Mouse (Mus musculus) A20 (cell line): Measurements from ENCODE around the gene 5730480H06Rik.

Experiments
- DNase-seq: peaks from one replicate; pipeline ENCODE4 v3.0.0-alpha.2; 2011; ENCODE audit warnings: low read depth, low spot score

Gene 5730480H06Rik

DNA sequence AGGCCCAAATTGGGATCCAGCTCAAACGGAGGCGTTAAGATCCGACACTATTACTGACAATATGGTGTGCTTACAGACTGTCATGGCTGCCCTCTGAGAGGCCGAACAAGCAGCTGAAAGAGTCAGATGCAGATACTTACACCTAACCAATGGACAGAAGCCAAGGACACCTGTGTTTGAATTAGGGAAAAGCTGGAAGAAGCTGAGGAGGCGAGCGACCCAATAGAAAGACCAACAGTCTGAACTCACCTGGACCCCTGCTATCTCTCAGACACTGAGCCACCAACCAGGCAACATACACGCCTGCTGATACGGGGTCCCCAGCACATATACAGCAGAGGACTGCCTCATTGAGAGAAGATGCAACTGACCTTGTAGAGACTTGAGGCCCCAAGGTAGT is at the start of gene 5730480H06Rik:
5730480H06Rik (plus strand) TSS at position 301 of the 400 bp plus-strand sequence.
- DNase-seq = no peak

GRCm38 (mm10) chr5:48301186-48301585 is 26.6 kb upstream of the 5730480H06Rik start:
- no peak for DNase-seq

DNA sequence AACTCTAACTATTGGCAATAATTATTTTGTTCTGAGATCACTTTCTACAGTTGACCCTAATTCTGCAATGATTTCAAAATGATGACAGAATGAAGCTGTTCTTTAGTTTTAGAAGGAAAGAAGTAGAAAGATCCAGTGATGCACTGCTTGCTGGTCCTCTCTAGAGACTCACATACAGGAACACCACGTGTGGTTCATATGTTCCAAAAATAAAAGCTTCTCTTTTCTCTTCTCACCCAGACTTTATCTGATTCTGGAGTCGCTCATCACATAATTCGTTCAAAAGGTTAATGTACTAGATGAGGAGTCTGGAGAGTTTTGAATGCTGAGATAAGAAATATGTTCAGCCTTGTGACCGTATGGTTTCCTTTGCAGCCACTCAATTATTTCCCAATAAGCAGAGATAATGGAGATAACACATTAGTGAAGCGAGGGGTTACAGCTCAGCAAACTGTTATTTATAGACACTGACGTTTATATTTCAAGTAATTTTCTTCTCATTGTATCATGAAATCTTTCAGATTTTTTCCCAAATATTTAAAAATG is 12.6 kb upstream of the 5730480H06Rik start:
- DNase-seq = no peak

- DNase-seq = no peak
These were observed 7.2 kb upstream of the 5730480H06Rik start for GRCm38 (mm10) chr5:48320597-48320996.

GRCm38 (mm10) chr5:48326221-48326620 is 1.5 kb upstream of the 5730480H06Rik start:
- no peak for DNase-seq

DNA sequence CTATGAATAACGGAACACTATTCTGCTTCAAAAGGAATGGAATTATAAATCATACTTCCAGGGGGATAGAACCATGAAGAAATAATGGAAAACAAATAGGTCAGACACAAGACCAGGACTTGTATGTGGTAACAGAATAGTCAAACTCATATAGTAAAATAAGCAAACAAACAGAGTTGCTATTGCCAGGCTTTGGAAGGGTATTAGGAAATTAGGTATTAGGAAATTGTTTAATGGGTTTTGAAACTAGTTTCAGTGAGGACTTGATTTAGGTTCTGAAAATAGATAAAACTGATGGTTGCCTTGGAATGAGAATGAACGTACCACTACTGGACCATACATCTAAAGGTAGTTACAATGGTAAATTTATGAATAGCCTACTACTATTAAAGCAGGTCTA is 2.0 kb downstream of the 5730480H06Rik start:
- DNase-seq = no peak

GRCm38 (mm10) chr5:48330817-48331216 is 3.1 kb downstream of the 5730480H06Rik start:
- no peak for DNase-seq

DNA sequence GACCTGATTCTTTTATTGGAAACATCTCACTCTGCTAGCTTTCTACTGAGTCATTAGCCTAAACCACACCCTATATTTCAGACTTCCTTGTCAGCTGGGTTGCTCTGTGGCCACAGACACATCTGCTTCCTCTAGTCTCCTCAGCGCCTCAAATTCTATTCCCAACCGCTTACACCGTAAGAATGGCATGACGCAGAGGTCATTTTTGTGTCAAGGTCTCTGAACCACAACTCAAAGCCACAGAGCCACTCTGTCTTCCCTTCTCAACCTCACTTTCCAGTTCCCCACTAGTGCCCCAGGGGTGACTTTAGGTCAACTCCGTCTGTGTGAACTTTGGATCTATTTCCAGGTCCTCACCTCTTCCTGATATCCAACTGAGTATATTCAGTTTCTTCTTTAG is 3.7 kb downstream of the 5730480H06Rik start:
- DNase-seq = no peak

GRCm38 (mm10) chr5:48333407-48333806 is 5.7 kb downstream of the 5730480H06Rik start:
- DNase-seq = no peak

- DNase-seq = no peak
These were observed 6.2 kb downstream of the 5730480H06Rik start for GRCm38 (mm10) chr5:48333884-48334513.

GRCm38 (mm10) chr5:48340808-48341433 is 13.2 kb downstream of the 5730480H06Rik start:
- no peak for DNase-seq

GRCm38 (mm10) chr5:48345095-48345982 is 17.6 kb downstream of the 5730480H06Rik start:
- peak; percentile 16 for DNase-seq

DNA sequence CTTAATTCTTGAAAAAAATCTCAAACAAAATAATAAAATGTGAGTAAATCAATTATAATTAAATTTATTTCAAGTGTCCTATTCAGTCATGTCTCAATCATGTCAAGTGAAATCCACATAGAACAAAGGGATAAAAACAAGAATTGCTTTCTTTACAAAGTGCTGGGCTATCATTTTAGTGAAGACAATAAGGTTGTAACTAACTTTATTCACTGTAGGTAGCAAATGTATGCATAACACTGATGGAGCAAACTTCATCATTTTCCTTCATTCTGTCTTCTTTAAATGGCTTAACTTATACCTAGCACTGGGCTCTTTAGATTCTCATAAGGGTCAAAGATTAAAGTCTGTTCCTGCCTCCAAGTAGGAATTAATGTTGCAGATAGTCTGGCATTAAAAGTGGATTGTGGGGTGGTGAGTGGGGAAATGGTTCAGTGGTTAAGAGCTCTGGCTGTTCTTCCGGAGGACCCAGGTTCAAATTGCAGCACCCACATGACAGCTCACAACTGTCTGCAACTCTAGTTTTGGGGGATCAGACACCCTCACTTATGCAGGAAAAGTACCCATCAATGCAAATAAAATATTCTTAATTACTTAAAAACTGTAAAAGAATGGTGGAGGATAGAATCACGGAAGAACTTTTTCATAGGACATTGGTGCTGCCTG is 18.4 kb downstream of the 5730480H06Rik start:
- DNase-seq = no peak

GRCm38 (mm10) chr5:48349309-48349708 is 21.6 kb downstream of the 5730480H06Rik start:
- peak; percentile 56 for DNase-seq

GRCm38 (mm10) chr5:48371890-48372766 is 44.4 kb downstream of the 5730480H06Rik start:
- DNase-seq = peak; percentile 94

DNA sequence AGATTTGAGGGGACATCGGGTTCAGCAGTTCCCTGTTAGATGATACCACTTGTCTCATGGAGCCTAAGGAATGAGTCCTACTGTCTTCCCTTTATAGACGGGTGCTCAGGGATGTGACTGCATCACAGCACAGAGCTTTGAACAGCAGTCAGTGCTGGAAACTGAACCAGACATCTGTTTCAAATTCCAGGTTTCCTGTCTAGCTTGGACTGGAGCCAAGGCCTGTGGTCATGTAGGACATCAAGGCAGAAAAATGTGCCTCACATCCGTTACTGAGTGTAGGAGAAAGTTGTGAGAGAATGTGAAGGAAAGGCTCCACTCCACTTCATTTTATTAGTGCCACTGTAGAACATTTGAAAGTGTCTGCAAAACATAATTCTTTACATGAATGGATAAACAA is 74.7 kb downstream of the 5730480H06Rik start:
- DNase-seq = no peak

GRCm38 (mm10) chr5:48408276-48408675 is 80.5 kb downstream of the 5730480H06Rik start:
- no peak for DNase-seq

DNA sequence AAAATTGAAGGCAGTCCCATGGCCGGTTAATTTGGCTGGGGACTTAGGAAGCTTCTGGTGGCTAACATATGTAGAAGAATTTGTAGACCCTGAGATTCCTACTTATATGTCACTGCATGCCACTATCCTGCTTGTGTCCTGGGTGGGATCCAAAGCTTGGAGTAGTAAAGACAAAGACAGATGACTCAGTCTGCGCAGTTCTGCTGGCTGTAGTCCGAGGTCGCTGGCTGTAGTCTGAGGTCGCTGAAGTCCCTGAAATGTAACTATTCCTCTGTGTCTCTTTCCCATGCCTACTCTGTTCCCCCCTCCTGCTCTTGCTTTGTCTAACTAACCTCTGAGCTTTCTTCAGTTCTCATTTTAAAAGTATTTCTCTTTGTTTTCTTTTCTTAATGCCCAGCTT is 82.6 kb downstream of the 5730480H06Rik start:
- DNase-seq = no peak

DNA sequence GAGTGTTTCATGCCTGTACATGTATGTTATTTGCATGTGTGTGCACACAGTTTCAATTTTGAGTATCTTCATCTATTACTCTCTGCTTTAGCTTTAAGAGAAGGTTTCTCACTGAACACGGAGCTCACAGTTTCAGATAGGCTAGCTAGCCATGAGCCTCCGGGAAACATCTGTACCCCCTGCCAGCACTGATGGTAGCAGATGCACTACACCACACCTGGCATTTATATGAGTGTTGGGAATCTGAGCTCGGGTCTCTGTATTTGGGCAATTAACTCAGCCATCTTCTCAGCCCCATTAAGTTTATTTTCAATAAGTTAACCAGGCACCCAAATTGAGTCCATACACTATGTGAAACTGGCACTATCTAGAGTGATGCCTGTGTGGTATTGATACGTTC is 83.7 kb downstream of the 5730480H06Rik start:
- no peak for DNase-seq

DNA sequence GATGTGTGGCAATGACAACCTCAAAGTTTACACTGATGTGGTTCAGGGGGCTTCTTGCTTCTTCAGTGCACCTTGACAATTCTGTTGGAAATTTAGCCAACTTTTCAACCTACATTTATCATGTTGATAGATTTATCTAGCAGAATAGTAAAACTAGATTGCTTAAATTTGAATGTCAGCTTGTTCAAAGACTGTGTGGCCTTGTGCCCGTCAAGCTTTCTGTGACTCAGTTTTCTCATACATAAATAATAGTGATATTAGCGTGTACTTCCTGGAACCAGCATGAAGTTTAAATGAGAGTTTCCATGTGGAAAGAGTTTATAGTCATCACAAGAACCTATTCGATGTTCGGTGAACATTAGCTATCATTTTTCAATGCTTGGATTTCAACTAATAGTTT is 84.5 kb downstream of the 5730480H06Rik start:
- no peak for DNase-seq

GRCm38 (mm10) chr5:48419741-48420140 is 92.0 kb downstream of the 5730480H06Rik start:
- DNase-seq = no peak
